Mouse (Mus musculus) neural tube, embryonic 10.5 days (tissue): ENCODE results near the gene Ank2.

Experiments used
- DNase-seq: peaks from one replicate; pipeline ENCODE4 v3.0.0-alpha.2; 2017; ENCODE audit warnings: low spot score; ENCODE audit errors: extremely low spot score

Ank2 gene

DNA sequence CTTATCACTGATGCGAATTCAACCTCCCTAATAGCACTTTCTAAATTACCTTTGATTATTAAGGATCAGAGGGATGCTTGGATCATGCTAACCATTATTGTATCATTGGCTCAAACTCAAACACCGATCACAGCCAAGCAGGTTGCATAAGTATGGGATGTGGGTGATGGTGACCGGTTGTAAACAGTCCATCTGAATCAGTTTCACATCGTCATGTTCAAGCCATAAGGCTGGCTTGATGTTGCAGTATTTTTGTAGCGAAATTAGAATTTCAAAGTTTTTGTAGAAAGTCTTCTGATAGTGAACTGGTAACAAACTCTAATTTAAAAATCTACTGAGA is 310.4 kb downstream of the Ank2 start:
- DNase-seq = no peak

- no peak for DNase-seq
Observed at GRCm38 (mm10) chr3:127188086-127188788, 310.9 kb downstream of the Ank2 start.

DNA sequence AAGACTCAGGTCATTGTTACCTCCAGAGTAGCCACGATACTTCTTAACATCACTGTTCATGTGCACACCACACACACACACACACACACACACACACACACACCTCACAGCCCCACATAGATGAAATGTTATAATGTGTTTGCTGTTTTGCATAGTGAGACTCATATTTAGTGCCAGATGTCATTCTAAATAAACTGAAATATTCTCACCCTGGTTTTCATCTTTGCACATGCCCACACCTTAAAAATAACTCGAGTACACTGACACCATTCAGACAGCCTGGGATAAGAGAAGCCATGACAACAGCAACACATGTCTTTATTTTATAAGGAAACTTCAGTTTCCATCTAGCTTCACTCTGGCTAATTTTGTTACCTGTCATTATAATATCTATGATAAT is 312.1 kb downstream of the Ank2 start:
- DNase-seq = no peak

DNA sequence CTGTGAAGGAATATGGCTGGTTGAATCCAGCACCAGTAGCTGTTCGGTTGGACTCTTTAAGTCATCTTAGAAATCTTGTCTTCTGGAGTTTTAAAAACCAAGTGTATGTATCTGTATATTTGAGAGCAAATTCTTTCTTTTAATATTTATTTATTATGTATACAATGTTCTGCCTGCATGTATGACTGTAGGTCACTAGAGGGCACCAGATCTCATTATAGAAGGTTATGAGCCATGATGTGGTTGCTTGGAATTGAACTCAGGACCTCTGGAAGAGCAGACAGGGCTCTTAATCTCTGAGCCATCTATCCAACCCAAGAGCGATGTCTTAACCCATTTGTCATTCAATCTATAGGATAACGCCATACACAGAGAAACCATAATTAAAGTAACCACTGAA is 312.9 kb downstream of the Ank2 start:
- DNase-seq = no peak

- no peak for DNase-seq
Observed at GRCm38 (mm10) chr3:127183998-127184753, 315.0 kb downstream of the Ank2 start.

DNA sequence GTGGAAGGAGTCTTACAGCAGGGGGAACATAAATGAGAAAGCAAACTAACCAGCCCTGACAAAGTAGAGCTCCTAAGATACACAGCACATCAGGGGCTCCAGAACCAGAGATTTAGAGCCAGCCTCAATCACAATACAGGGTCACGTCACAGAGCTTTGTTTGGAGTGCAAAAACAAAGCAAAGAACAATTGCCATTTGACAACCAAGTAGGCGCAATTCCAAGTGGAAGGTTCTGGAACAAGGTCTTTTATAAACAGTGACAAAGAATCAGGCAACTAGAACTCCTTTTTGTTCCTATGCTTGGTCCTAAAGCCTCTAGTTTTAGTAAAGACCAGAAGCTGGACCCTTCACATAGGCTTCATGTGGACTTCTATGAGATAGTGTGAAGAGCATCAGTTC is 326.5 kb downstream of the Ank2 start:
- DNase-seq = no peak

- no peak for DNase-seq
Observed at GRCm38 (mm10) chr3:127170246-127170645, 328.9 kb downstream of the Ank2 start.

DNA sequence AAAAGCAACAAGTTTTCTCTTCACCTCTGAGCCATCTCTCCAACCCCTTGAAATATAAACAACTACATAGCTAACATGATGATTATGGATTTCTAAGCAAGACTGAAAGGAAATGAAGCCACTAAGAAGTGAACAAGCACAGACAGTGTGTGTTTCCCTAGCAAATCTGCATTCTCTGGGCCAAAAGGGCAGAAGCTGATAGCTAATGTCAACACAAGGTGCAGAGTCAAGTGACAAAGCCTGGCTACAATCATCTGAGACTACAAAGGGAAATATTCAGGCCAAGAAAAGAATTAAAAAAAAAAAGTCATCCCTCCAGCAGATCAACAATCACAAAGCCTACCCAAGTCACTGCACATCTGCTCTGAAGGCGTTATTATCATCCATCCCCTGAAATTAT is 330.0 kb downstream of the Ank2 start:
- no peak for DNase-seq

DNA sequence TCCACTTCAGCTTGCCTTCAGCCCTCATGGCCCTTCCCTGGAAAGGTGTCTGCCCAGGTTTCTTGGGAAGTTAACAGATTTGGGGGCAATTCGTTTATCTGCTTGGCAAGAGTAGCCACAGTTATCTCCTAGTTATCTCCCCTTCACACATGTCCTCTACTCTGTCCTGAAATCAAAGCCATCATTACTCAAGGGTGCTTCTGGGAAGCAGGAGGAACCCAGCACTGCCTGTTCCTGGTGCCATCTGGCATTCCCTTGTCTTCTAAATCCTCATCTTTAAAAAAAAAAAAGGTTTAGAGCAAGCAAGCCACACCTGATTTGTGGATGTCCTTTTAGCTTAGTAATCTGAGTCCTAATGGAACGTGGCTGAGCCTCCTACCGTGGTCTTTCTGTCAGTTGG is 335.4 kb downstream of the Ank2 start:
- DNase-seq = no peak

DNA sequence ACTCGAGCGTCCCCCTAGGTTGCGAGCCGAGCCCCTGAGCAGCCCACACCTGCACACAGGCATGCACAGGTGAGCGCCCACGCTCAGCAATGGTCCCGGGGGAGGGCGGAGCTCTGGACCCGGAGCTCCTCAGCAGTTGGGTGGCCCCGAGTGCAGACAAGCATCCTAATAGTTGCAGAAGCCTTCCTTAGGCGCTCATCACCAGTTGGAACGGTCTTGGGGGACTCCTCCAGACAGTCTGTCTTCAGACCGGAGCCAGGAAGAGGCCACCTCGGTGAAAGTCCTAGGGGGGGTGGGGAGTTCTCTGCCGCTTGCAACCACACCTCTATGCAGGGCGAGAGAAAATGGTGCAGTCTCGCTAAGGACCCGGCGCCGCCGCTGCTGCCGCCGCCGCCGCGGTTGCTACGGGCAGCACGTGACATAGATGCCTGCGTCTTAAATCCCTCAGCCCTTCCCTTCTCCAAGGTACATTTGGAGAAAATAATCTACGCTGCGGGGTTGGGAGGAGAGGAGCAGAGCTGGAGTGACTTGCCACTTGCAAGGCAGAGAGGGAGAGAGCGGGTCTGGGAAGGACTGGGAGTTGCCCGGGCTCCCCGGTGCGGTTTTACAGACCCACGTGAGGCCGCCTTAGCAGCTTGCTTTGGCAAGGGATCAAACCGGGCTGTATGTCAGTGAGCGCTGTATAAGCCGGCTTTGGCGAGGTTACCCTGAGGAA is 337.0 kb downstream of the Ank2 start:
- DNase-seq = peak; percentile 74

GRCm38 (mm10) chr3:127161085-127161837 is 337.9 kb downstream of the Ank2 start:
- peak; percentile 29 for DNase-seq

- no peak for DNase-seq
Observed at GRCm38 (mm10) chr3:127157706-127158105, 341.4 kb downstream of the Ank2 start.

DNA sequence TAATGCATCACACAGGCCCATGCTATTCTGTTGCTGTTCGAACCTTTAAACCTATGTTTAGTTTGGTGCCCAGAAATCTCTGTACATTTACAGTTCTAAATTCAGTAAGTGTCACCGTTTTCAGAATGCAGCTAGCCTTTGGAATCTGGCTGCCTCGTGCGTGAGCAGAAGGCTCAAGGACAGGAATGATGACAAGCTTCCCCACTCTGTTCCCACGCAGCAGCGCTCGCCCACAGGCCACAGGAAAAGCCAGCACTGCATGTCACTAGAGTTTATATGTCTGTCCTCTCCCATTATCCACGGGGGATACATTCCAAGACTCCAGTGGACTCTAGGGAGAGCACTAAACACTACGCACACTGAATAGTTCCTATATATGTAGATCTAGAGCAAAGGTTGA is 343.1 kb downstream of the Ank2 start:
- DNase-seq = no peak

DNA sequence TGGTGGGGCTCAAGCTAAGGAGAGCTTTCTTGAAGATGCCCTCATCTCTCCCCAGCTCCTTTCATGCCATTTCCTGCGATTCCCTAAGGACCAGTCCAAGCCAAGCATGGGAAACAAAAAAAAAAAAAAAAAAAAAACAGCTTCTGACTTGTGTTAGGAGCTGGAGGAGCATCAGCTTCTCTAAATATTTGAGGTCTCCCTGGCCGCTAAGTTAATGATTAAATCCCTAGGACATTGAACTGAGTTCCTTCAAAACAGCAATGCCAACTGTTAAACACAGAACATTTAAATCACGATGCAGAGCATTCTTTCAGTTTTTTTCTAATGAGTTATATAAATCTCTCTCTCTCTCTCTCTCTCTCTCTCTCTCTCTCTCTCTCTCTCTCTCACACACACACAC is 345.3 kb downstream of the Ank2 start:
- DNase-seq = no peak

DNA sequence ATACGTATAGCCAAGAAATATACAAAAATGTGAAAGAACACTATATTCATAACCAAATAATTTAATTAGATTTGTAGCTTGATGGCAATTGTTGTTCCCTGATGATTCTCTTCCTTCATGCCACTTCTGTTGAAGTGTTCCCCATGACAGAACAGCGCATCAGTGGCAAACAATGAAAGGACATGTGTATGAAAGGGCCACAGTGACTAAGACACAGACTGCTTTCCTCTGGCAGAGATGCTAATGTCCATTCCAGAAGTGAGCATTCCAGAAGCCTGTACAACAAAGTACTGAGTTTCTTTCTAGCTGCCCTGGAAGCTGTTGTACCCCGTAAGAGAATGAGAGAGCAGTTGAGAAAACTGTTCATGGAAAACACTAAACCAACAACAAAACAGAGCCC is 345.7 kb downstream of the Ank2 start:
- DNase-seq = no peak

DNA sequence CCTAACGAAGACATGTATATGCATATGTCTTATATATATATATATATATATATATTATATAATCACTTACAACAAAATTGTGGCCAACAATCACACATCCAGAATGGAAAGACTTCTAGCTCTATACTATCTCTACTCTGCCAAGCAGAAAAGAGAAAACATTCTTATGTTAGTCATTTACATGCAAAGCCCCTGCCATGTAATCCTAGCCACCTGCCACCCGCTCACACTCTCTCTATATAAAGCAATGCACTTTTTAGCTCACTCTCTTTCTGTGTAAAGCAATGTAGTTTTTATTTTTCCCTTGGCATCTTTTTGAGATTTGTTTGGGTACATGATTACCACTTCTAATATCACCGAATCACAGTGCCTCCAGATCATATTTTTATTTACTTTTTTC is 350.5 kb downstream of the Ank2 start:
- DNase-seq = no peak

- no peak for DNase-seq
Observed at GRCm38 (mm10) chr3:127140590-127140989, 358.6 kb downstream of the Ank2 start.

- no peak for DNase-seq
Observed at GRCm38 (mm10) chr3:127139638-127140037, 359.5 kb downstream of the Ank2 start.

- DNase-seq = no peak
Observed at GRCm38 (mm10) chr3:127137508-127137907, 361.6 kb downstream of the Ank2 start.

DNA sequence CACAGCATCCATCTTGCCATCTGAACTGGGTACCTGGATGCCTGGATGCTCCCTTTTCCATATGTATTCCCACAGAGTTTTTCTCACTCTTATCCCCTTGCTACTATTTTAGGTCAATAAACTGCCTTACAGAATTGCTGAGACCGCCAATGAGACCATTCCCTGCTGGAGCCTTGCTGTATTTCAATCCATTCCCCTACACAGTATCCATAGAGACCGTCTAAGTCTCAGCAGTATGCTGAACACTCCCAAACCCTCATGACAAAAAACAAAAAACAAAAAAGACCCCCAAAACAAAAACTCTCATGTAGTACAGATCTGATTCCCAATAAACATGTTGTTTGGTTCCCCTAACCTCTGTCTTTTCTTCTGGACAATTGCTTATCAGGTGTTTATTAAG is 365.1 kb downstream of the Ank2 start:
- DNase-seq = no peak

- DNase-seq = no peak
Observed at GRCm38 (mm10) chr3:127131048-127131447, 368.1 kb downstream of the Ank2 start.
